Mouse (Mus musculus): ENCODE measurements around the gene Col6a5.

Gene Col6a5

GRCm38 (mm10) chr9:105827076-105827647 lies 133.3 kb downstream of the Col6a5 start:
- no peak for DNase-seq (ENCODE audit: low spot score)

- DNase-seq (ENCODE audit: low spot score), result no peak
These were observed 139.7 kb downstream of the Col6a5 start for GRCm38 (mm10) chr9:105820711-105821110.

GRCm38 (mm10) chr9:105819155-105819709 lies 141.2 kb downstream of the Col6a5 start:
- DNase-seq (ENCODE audit: low spot score), result no peak

- no peak for DNase-seq (ENCODE audit: low spot score)
These were observed 146.0 kb downstream of the Col6a5 start for GRCm38 (mm10) chr9:105814436-105814835.

GRCm38 (mm10) chr9:105811458-105811857 lies 149.0 kb downstream of the Col6a5 start:
- no peak for DNase-seq (ENCODE audit: low spot score)

- DNase-seq (ENCODE audit: low spot score), result no peak
These were observed 151.4 kb downstream of the Col6a5 start for GRCm38 (mm10) chr9:105808920-105809505.
